Mouse (Mus musculus): ENCODE results near the gene Znhit1. TPM values are rescaled to one million over a fixed set of nuclear protein-coding genes. Genes with fewer than 3 reads are reported as not detected.
"Not testable (repeated sequence)": the region's sequence is repeated elsewhere in the genome, so short reads cannot be mapped to it uniquely, and the experiment has no call there.

Gene Znhit1
- polyA plus RNA-seq, 1 experiment from 2014 or later, result 132 TPM

GRCm38 (mm10) chr5:136962501-136962900 lies 25.3 kb downstream of the Znhit1 start:
- no peaks in the 10 kb centered on the region for H3K27me3 ChIP-seq (replicated peaks)
- WGBS, result under 1% methylated on average over 10 of the region's 10 CpGs
- H3K27ac ChIP-seq, result peak overlapping the region; percentile 93
- H3K4me1 ChIP-seq, result peaks cover 16% of the 10 kb centered on the region
- peaks cover 14% of the 10 kb centered on the region; the same call in 1 of the 2 replicates for H3K36me3 ChIP-seq (replicated peaks)
- H3K9me3 ChIP-seq, result no peaks in the 10 kb centered on the region
- peak; percentile 72 for ATAC-seq (replicated peaks)
- H3K4me3 ChIP-seq, result peak overlapping the region; percentile 70
- H3K4me2 ChIP-seq, result peak overlapping the region; percentile 75
- H3K9ac ChIP-seq, result peak overlapping the region; percentile 85

- H3K27me3 ChIP-seq (replicated peaks), result no peaks in the 10 kb centered on the region
- H3K4me2 ChIP-seq, result peak overlapping the region; percentile 75
- H3K9me3 ChIP-seq, result no peaks in the 10 kb centered on the region
- peak overlapping the region; percentile 85 for H3K9ac ChIP-seq
- peak; percentile 94 for ATAC-seq (replicated peaks)
- H3K4me1 ChIP-seq, result peaks cover 16% of the 10 kb centered on the region
- peak overlapping the region; percentile 70 for H3K4me3 ChIP-seq
- peaks cover 14% of the 10 kb centered on the region; the same call in 1 of the 2 replicates for H3K36me3 ChIP-seq (replicated peaks)
- peak overlapping the region; percentile 93 for H3K27ac ChIP-seq
- WGBS, result under 1% methylated on average over 19 of the region's 20 CpGs
Observed at GRCm38 (mm10) chr5:136961983-136962461, 25.8 kb downstream of the Znhit1 start.

DNA sequence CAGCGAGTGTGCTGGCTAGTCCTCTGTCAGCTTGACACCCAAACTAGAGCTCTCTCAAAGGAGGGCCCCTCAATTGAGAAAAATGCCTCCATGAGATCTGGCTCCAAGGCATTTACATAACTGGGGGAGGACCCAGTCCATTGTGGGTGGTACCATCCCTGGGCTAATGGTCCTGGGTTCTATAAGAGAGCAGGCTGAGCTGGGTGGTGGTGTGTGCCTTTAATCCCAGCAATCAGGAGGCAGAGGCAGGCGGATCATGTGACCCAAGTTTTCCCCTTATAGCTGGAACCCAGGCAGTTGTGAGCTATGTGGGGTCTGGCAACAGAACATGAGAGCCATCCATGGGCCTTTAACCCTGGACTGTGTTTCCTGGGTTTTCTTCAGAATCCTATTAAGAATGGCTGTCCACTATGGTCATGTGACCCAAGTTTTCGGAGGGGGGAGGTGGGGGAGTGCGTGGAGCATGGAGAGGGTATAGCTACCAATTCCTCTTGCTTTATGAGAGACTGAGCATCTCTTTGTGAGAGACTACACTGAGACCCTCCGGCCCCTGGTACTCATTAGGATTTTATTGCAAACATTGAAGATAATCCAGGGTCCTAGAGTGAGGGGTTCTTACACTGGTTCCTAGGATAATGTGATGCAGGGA lies 26.4 kb downstream of the Znhit1 start:
- no peaks in the 10 kb centered on the region for H3K9me3 ChIP-seq
- H3K36me3 ChIP-seq (replicated peaks), result peaks cover 14% of the 10 kb centered on the region; the same call in 1 of the 2 replicates
- H3K27ac ChIP-seq, result peak overlapping the region; percentile 93
- H3K27me3 ChIP-seq (replicated peaks), result no peaks in the 10 kb centered on the region
- peak overlapping the region; percentile 85 for H3K9ac ChIP-seq
- H3K4me1 ChIP-seq, result peaks cover 20% of the 10 kb centered on the region
- 24% methylated on average over 5 of the region's 5 CpGs for WGBS
- peak overlapping the region; percentile 70 for H3K4me3 ChIP-seq
- H3K4me2 ChIP-seq, result peak overlapping the region; percentile 75
- peak; percentile 29 for ATAC-seq (replicated peaks)

- 97% methylated on average over 6 of the region's 6 CpGs for WGBS
- H3K27me3 ChIP-seq (replicated peaks), result no peaks in the 10 kb centered on the region
- H3K27ac ChIP-seq, result no peak overlapping the region
- peaks cover 5% of the 10 kb centered on the region; the same call in 1 of the 2 replicates for H3K36me3 ChIP-seq (replicated peaks)
- ATAC-seq (replicated peaks), result no peak
- H3K9me3 ChIP-seq, result no peaks in the 10 kb centered on the region
- no peak overlapping the region for H3K4me3 ChIP-seq
- H3K9ac ChIP-seq, result no peak overlapping the region
- H3K4me2 ChIP-seq, result no peak overlapping the region
- H3K4me1 ChIP-seq, result peaks cover 31% of the 10 kb centered on the region
Observed at GRCm38 (mm10) chr5:136960053-136960452, 27.8 kb downstream of the Znhit1 start.

- no peak overlapping the region for H3K4me2 ChIP-seq
- no peak overlapping the region for H3K27ac ChIP-seq
- H3K4me3 ChIP-seq, result no peak overlapping the region
- peaks cover 40% of the 10 kb centered on the region for H3K4me1 ChIP-seq
- no peaks in the 10 kb centered on the region; the same call in 1 of the 2 replicates for H3K36me3 ChIP-seq (replicated peaks)
- H3K9ac ChIP-seq, result no peak overlapping the region
- WGBS, result 81% methylated on average over 5 of the region's 5 CpGs
- no peaks in the 10 kb centered on the region for H3K27me3 ChIP-seq (replicated peaks)
- no peak for ATAC-seq (replicated peaks)
- H3K9me3 ChIP-seq, result no peaks in the 10 kb centered on the region
Observed at GRCm38 (mm10) chr5:136958991-136959605, 28.7 kb downstream of the Znhit1 start.

GRCm38 (mm10) chr5:136957250-136957649 lies 30.6 kb downstream of the Znhit1 start:
- 100% methylated on average over 1 of the region's 1 CpGs for WGBS

DNA sequence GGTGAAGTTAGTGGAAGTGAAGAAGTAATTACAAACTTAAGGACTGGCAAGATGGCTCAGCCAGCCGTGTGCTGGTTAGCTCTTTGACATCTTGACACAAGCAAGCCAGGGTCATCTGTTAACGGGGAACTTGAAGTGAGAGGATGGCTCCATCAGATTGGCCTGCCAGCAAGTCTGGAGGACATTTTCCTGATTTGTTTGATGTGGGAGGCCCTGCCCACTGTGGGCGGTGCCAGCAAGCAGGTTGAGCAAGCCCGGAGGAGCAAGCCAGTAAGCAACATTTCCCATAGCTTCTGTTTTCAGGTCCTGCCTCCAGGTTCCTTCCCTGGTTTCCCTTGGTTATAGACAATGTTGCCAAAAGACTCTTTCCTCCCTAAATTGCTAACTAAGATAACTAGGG lies 32.2 kb downstream of the Znhit1 start:
- Histone ChIP-seq H3K4me2 (no peak overlapping the region), H3K4me3 (no peak overlapping the region), H3K9me3 (no peaks in the 10 kb centered on the region), H3K36me3 (replicated peaks) (no peaks in the 10 kb centered on the region), H3K4me1 (peaks cover 33% of the 10 kb centered on the region), H3K27me3 (replicated peaks) (no peaks in the 10 kb centered on the region), H3K27ac (no peak overlapping the region), H3K9ac (no peak overlapping the region)
- 95% methylated on average over 4 of the region's 4 CpGs for WGBS
- no peak for ATAC-seq (replicated peaks)

More at GRCm38 (mm10) chr5:136957250-136957649, 30.6 kb downstream of the Znhit1 start:
- no peaks in the 10 kb centered on the region for H3K9me3 ChIP-seq
- H3K9ac ChIP-seq, result no peak overlapping the region
- peaks cover 44% of the 10 kb centered on the region for H3K4me1 ChIP-seq
- H3K27ac ChIP-seq, result no peak overlapping the region
- H3K36me3 ChIP-seq (replicated peaks), result no peaks in the 10 kb centered on the region
- no peak overlapping the region for H3K4me3 ChIP-seq
- ATAC-seq (replicated peaks), result no peak
- H3K27me3 ChIP-seq (replicated peaks), result no peaks in the 10 kb centered on the region
- no peak overlapping the region for H3K4me2 ChIP-seq

DNA sequence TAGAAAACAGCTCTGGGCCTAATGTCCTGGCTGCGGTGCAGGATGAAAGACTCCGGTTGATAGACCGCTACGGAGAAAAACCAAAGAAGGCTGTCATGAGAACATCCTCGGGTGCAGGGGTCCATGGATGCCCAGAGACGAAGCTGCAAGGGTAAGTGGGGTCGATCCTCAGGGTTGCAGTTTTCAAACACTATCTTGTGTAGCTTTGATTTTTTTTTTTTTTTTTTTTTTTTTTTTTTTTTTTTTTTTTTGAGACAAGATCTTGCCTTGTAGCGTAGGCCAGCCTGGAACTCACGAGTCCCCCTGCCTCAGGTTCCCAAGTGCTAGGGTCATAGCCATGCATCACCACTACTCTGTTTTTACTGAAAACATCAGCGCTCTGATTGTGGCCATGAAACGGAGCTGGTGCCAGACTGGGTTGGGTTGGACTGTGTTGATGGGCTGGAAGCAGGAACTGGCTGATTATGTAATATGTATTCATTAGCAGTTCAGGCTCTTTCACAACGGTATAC lies 34.3 kb downstream of the Znhit1 start:
- peak overlapping the region; percentile 61 for H3K4me2 ChIP-seq
- H3K9me3 ChIP-seq, result no peaks in the 10 kb centered on the region
- H3K27ac ChIP-seq, result peak overlapping the region; percentile 79
- peak; percentile 19; the same call in 1 of the 2 replicates for ATAC-seq (replicated peaks)
- WGBS, result 3% methylated on average over 12 of the region's 12 CpGs
- no peaks in the 10 kb centered on the region for H3K36me3 ChIP-seq (replicated peaks)
- H3K27me3 ChIP-seq (replicated peaks), result no peaks in the 10 kb centered on the region
- peak overlapping the region; percentile 68 for H3K4me3 ChIP-seq
- H3K9ac ChIP-seq, result peak overlapping the region; percentile 69
- H3K4me1 ChIP-seq, result peaks cover 33% of the 10 kb centered on the region

DNA sequence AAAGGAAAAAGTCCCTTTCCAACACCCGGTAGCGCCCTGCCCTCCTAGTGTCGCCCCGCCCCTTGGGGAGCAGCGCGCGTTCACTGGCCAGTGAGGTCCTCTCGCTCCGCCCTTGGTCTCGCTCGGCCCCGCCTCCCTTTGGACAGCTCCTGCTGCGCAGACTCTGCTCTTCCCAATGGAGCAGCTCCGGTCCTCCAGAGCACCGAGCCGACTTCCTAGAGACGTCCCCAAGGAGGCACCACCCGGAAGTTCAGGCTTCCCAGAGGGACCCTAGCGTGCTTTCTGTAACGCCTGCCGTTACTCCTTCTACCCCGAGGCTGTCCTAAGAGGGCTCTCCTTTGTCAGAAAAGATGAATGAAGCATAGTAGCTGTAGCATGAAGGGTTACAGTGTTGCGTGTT lies 34.8 kb downstream of the Znhit1 start, which contains the start of gene Fis1:
Gene Fis1, plus strand, starts transcription at position 261 of the 400 bp plus-strand sequence.
- ATAC-seq (replicated peaks), result peak; percentile 98
- Histone ChIP-seq H3K36me3 (replicated peaks) (no peaks in the 10 kb centered on the region), H3K4me3 (peak within 1 kb of the TSS; percentile 68), H3K4me1 (peaks cover 33% of the 10 kb centered on the region), H3K27me3 (replicated peaks) (no peaks in the 10 kb centered on the region), H3K9ac (peak within 1 kb of the TSS; percentile 69), H3K27ac (peak within 1 kb of the TSS; percentile 79), H3K4me2 (peak within 1 kb of the TSS; percentile 61), H3K9me3 (no peaks in the 10 kb centered on the region)
- WGBS, result under 1% methylated on average over 23 of the region's 23 CpGs

GRCm38 (mm10) chr5:136952153-136952552 lies 35.7 kb downstream of the Znhit1 start:
- 81% methylated on average over 4 of the region's 4 CpGs for WGBS
- ATAC-seq (replicated peaks), result no peak
- no peaks in the 10 kb centered on the region for H3K36me3 ChIP-seq (replicated peaks)
- H3K9me3 ChIP-seq, result no peaks in the 10 kb centered on the region
- no peak overlapping the region for H3K4me3 ChIP-seq
- peak overlapping the region; percentile 61 for H3K4me2 ChIP-seq
- H3K9ac ChIP-seq, result no peak overlapping the region
- peaks cover 33% of the 10 kb centered on the region for H3K4me1 ChIP-seq
- H3K27me3 ChIP-seq (replicated peaks), result no peaks in the 10 kb centered on the region
- H3K27ac ChIP-seq, result no peak overlapping the region

GRCm38 (mm10) chr5:136950521-136950920 lies 37.3 kb downstream of the Znhit1 start:
- no peak overlapping the region for H3K4me3 ChIP-seq
- H3K9me3 ChIP-seq, result no peaks in the 10 kb centered on the region
- H3K27me3 ChIP-seq (replicated peaks), result no peaks in the 10 kb centered on the region
- H3K36me3 ChIP-seq (replicated peaks), result no peaks in the 10 kb centered on the region
- no peak overlapping the region for H3K27ac ChIP-seq
- no peak for ATAC-seq (replicated peaks)
- 92% methylated on average over 6 of the region's 6 CpGs for WGBS
- H3K4me1 ChIP-seq, result peaks cover 23% of the 10 kb centered on the region
- H3K9ac ChIP-seq, result no peak overlapping the region
- no peak overlapping the region for H3K4me2 ChIP-seq

DNA sequence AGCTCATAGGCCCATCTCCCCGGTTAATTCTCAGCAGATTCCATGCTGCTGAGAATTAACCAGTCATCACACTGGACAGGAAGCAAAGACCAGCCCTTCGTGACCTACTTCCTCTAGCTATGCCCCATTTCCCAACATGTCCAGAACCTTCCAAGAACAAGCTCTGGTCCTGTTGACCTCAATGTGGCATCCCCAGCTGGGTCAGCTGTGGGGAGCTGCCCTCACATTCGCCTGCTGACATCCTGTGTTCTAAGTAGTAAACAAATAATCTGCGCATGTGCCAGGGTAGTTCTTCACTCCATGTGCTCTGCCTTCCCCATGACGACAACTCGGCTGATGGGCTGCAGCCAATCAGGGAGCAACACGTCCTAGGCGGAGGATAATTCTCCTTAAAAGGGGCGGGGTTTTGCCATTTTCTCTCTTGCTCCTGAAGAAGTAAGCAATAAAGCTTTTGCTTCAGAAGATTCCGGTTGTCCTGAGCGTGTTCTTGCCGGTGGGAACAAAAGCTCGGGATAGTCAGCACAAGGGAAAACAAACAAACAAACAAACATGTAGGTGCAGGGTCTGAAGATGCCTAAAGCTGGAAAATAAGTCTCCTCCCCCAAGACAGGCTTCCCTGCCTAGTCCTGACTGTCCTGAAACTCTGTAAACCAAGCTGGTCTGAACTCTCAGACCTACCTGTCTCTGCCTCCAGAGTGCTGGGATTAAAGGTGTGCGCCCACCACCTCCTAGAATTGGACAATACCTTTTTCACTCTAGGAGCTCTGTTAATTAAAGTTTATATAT lies 38.1 kb downstream of the Znhit1 start:
- WGBS, result 83% methylated on average over 14 of the region's 14 CpGs
- H3K27me3 ChIP-seq (replicated peaks); H3K27ac ChIP-seq; H3K36me3 ChIP-seq (replicated peaks); H3K4me3 ChIP-seq; H3K4me2 ChIP-seq; H3K9ac ChIP-seq; ATAC-seq (replicated peaks); H3K9me3 ChIP-seq: not testable (repeated sequence)
- H3K4me1 ChIP-seq, result peaks cover 15% of the 10 kb centered on the region

Measured in midbrain, embryonic 15.5 days (tissue).